Mouse (Mus musculus) spleen, adult 2 months (tissue): ENCODE results near the gene Metrn.

ENCODE experiments used
- CTCF ChIP-seq: fragments of 200-500 bp; IDR thresholded peaks from 2 replicates; pipeline ENCODE4 v1.5.1; 2011; ENCODE audit warnings: mild to moderate bottlenecking, inconsistent platforms; ENCODE audit not compliant: insufficient read depth, insufficient read length, insufficient replicate concordance; ENCODE audit errors: extremely low read depth
- POLR2A ChIP-seq: fragments of 200-500 bp; IDR thresholded peaks from 2 replicates; pipeline ENCODE4 v1.6.1; 2011; ENCODE audit warnings: low read depth, low read length, inconsistent platforms

- TF ChIP-seq CTCF: no peak
- no peak for TF ChIP-seq POLR2A
These were observed 28.4 kb upstream of the Metrn start for GRCm38 (mm10) chr17:25825311-25825710.
